Mouse (Mus musculus) liver, embryonic 14.5 days (tissue): ENCODE results near the gene Ubox5. TPM values are rescaled to one million over a fixed set of nuclear protein-coding genes. Genes with fewer than 3 reads are reported as not detected.
A peak's percentile ranks its signal among the peaks of the same experiment; 100 is the strongest.
"Not testable (repeated sequence)": the region's sequence is repeated elsewhere in the genome, so short reads cannot be mapped to it uniquely, and the experiment has no call there.

Source experiments
- ATAC-seq: fragments of 200-750 bp; cut with Nextera tagmentation; 2 replicates; pipeline ENCODE4 v1.8.0; 2017; ENCODE audit warnings: moderate number of reproducible peaks, mild to moderate bottlenecking, moderate library complexity; ENCODE audit not compliant: insufficient read depth
- DNase-seq, 3 experiments: peaks; one replicate each; pipeline ENCODE4 v3.0.0-alpha.2; 2012 to 2013; ENCODE audit warnings: low read depth in 3 of 3, low spot score in 3 of 3
- H3K27ac ChIP-seq: fragments of 300-500 bp; sonication (generic); 2 replicates; pipeline ENCODE4 v1.5.1; 2014; ENCODE audit warnings: moderate library complexity, mild to moderate bottlenecking, control low read depth, inconsistent platforms
- H3K27me3 ChIP-seq: fragments of 300-500 bp; sonication (generic); 2 replicates; pipeline ENCODE4 v1.6.1; 2014; ENCODE audit warnings: mild to moderate bottlenecking, low read length, moderate library complexity; ENCODE audit not compliant: control insufficient read depth, insufficient read depth
- H3K36me3 ChIP-seq: fragments of 300-500 bp; sonication (generic); replicated peaks from 2 replicates; pipeline ENCODE4 v1.6.1; 2014; ENCODE audit warnings: low read depth; ENCODE audit not compliant: control insufficient read depth, insufficient read depth
- H3K4me1 ChIP-seq, 2 experiments: fragments of 200-500 bp in 1 of 2; fragments of 300-500 bp in 1 of 2; sonication (generic) in 1 of 2; replicated peaks; 2 replicates each; pipeline ENCODE4 v1.6.1; 2012 to 2014; ENCODE audit warnings: antibody characterized with exemption in 1 of 2, inconsistent platforms in 1 of 2, low read length in 1 of 2; ENCODE audit not compliant: control insufficient read depth in 2 of 2, insufficient read depth in 2 of 2
- H3K4me2 ChIP-seq: fragments of 300-500 bp; sonication (generic); 2 replicates; pipeline ENCODE4 v1.6.1; 2014; ENCODE audit warnings: low read depth, mild to moderate bottlenecking, control low read depth, moderate library complexity
- H3K4me3 ChIP-seq, 2 experiments: fragments of 200-500 bp in 1 of 2; fragments of 300-500 bp in 1 of 2; sonication (generic) in 1 of 2; 2 replicates each; pipeline ENCODE4 v1.5.1; 2012 to 2014; ENCODE audit warnings: low read depth in 2 of 2, low read length in 2 of 2, mild to moderate bottlenecking in 2 of 2, control low read depth in 1 of 2, inconsistent platforms in 1 of 2, moderate library complexity in 1 of 2; ENCODE audit not compliant: insufficient read depth in 1 of 2
- H3K9ac ChIP-seq: fragments of 300-500 bp; sonication (generic); replicated peaks from 2 replicates; pipeline ENCODE4 v1.6.1; 2014; ENCODE audit warnings: mild to moderate bottlenecking, control low read depth, moderate library complexity
- H3K9me3 ChIP-seq: fragments of 300-500 bp; sonication (generic); 2 replicates; pipeline ENCODE4 v1.6.1; 2016; ENCODE audit warnings: low read length, mixed read lengths; ENCODE audit not compliant: control insufficient read depth
- CTCF ChIP-seq: IDR thresholded peaks from 2 replicates; pipeline ENCODE4 v1.5.1; 2016; ENCODE audit warnings: antibody characterized with exemption, low read depth, control low read depth
- EP300 ChIP-seq: IDR thresholded peaks from 2 replicates; pipeline ENCODE4 v1.6.1; 2016; ENCODE audit warnings: antibody characterized with exemption, low read depth
- WGBS: fragments of 180-500 bp; shearing (Covaris S2); extraction: QIAGEN DNeasy Blood & Tissue Kit; methylation state at CpG from one replicate; pipeline ENCODE4 v1.1.7; 2014; ENCODE audit not compliant: insufficient replicate concordance; 5-methylcytosine and 5-hydroxymethylcytosine counted together
- polyA plus RNA-seq, 2 experiments: library from polyadenylated mRNA; depleted of rRNA in 1 of 2; stranded (reverse) in 1 of 2; unstranded in 1 of 2; fragments of >200 nt; fragmentation: Nextera tagmentation in 1 of 2; extraction: Ambion mirVana in 1 of 2; gene quantifications; 2 replicates each; pipeline versions ENCODE4 v1.2.1 to v1.2.3; 2012 to 2014

Gene Ubox5
- polyA plus RNA-seq, 2 experiments, result 3.4 to 5.4 TPM

- Histone ChIP-seq H3K4me1 (peaks cover 25 to 36% of the 10 kb centered on the region in 2 experiments), H3K4me3 (no peak overlapping the region), H3K27me3 (no peaks in the 10 kb centered on the region), H3K27ac (peak overlapping the region; percentile 63), H3K36me3 (peaks cover 25% of the 10 kb centered on the region), H3K9ac (0 out of 2 replicates have a peak overlapping the region, but pooled peaks have one; percentile 18), H3K4me2 (no peak overlapping the region), H3K9me3 (no peaks in the 10 kb centered on the region)
- 42% methylated on average over 1 of the region's 1 CpGs for WGBS
- DNase-seq, result no peak
- peak; percentile 63 for TF ChIP-seq EP300
- TF ChIP-seq CTCF, result no peak
- ATAC-seq, result peak; percentile 46; the same call in 1 of the 2 replicates
Measured at GRCm38 (mm10) chr2:130653760-130654159, 23.9 kb upstream of the Ubox5 start.

- DNase-seq (no peak), ATAC-seq (no peak)
- no peak overlapping the region for H3K9ac ChIP-seq
- H3K9me3 ChIP-seq, result no peaks in the 10 kb centered on the region
- WGBS, result 78% methylated on average over 2 of the region's 2 CpGs
- no peak overlapping the region for H3K4me2 ChIP-seq
- H3K36me3 ChIP-seq, result peaks cover 21% of the 10 kb centered on the region
- H3K4me1 ChIP-seq, result peaks cover 25 to 36% of the 10 kb centered on the region in 2 experiments
- no peak for TF ChIP-seq EP300
- TF ChIP-seq CTCF, result no peak
- no peak overlapping the region for H3K4me3 ChIP-seq
- no peak overlapping the region; the same call in 1 of the 2 replicates for H3K27ac ChIP-seq
- no peaks in the 10 kb centered on the region for H3K27me3 ChIP-seq
Measured at GRCm38 (mm10) chr2:130653303-130653702, 23.5 kb upstream of the Ubox5 start.

GRCm38 (mm10) chr2:130649028-130649427 lies 19.2 kb upstream of the Ubox5 start:
- not testable (repeated sequence) for H3K9ac ChIP-seq, H3K4me2 ChIP-seq, H3K36me3 ChIP-seq, H3K4me3 ChIP-seq, H3K9me3 ChIP-seq, H3K27ac ChIP-seq, H3K27me3 ChIP-seq, H3K4me1 ChIP-seq, ATAC-seq, DNase-seq
- peak; percentile 22; the same call in 1 of the 2 replicates for TF ChIP-seq CTCF
- 65% methylated on average over 6 of the region's 6 CpGs for WGBS

GRCm38 (mm10) chr2:130645198-130645597 lies 15.4 kb upstream of the Ubox5 start:
- Histone ChIP-seq H3K4me2 (no peak overlapping the region), H3K9me3 (no peaks in the 10 kb centered on the region), H3K27ac (no peak overlapping the region), H3K27me3 (no peaks in the 10 kb centered on the region), H3K4me3 (no peak overlapping the region), H3K36me3 (no peaks in the 10 kb centered on the region), H3K4me1 (peaks cover 3 to 5% of the 10 kb centered on the region in 2 experiments), H3K9ac (no peak overlapping the region)
- DNase-seq (no peak), ATAC-seq (no peak)
- 63% methylated on average over 4 of the region's 4 CpGs for WGBS
- no peak for TF ChIP-seq CTCF
- TF ChIP-seq EP300, result no peak

- TF ChIP-seq CTCF (no peak), EP300 (no peak)
- no peaks in the 10 kb centered on the region for H3K9me3 ChIP-seq
- H3K4me3 ChIP-seq, result peak within 1 kb of the TSS; percentile 60 to 64
- H3K4me1 ChIP-seq, result peaks cover 3 to 5% of the 10 kb centered on the region in 2 experiments
- ATAC-seq (peak; percentile 97), DNase-seq (peak; percentile 80 to 82 (median 82))
- no peaks in the 10 kb centered on the region for H3K36me3 ChIP-seq
- H3K9ac ChIP-seq, result peak within 1 kb of the TSS; percentile 66
- H3K27me3 ChIP-seq, result peaks cover 5% of the 10 kb centered on the region
- 4% methylated on average over 37 of the region's 40 CpGs for WGBS
- peak within 1 kb of the TSS; percentile 86 for H3K4me2 ChIP-seq
- peak within 1 kb of the TSS; percentile 21; the same call in 1 of the 2 replicates for H3K27ac ChIP-seq
Measured at GRCm38 (mm10) chr2:130642684-130643369, 13.0 kb upstream of the Ubox5 start, which contains the start of gene Lzts3. TSS of gene Lzts3 (minus strand) at chr2:130642803.
